Mouse (Mus musculus): Measurements from ENCODE around the gene C1qc. TPM values are rescaled to one million over a fixed set of nuclear protein-coding genes. Genes with fewer than 3 reads are reported as not detected.

Gene C1qc
- total RNA-seq, 1 experiment from 2014 or later: 1.4 TPM

DNA sequence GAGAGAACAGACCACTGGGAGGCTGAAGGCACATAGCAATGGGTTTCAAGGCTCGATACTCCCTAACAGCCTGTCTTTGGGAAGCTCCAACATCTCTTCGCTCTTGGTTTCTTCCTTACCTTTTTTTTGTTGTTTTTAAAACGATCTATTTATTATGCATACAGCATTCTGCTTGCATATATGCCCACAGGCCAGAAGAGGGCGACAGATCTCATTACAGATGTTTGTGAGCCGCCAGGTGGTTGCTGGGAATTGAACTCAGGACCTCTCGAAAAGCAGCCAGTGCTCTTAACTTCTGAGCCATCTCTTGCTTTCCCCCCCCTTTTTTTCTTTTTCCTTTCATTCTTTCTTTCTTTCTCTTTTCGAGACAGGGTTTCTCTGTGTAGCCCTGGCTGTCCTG lies 6.3 kb upstream of the C1qc start:
- ATAC-seq (replicated peaks in 1 of 2; ENCODE audit: insufficient read depth in 1 of 2, low FRiP score in 2 of 2, low TSS enrichment in 1 of 2, low read depth in 1 of 2, poor library complexity in 2 of 2, severe bottlenecking in 2 of 2): no peak

DNA sequence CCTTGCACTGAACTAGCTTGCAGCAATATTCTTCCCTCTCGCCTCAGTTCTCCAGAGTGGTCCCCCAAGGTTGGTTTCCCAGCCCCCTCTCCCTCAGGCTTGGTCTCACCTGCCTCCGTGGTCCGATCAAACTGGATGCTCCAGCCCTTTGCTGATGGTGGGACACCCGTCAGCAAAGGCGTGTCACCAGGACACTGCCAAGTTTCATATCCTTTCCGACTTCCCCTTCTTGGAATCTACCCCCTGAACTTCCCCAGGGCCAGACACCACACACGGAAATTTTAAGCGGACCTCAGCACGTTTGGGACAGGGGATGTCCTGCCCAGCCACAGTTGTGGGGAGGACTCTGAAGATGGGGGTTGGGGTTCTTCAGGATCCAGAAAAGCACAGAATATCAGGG lies 5.8 kb upstream of the C1qc start, which contains the start of gene C1qa:
Gene C1qa, minus strand, starts transcription at position 167 of the 400 bp plus-strand sequence.
- no peak for ATAC-seq (replicated peaks in 1 of 2; ENCODE audit: insufficient read depth in 1 of 2, low FRiP score in 2 of 2, low TSS enrichment in 1 of 2, low read depth in 1 of 2, poor library complexity in 2 of 2, severe bottlenecking in 2 of 2)

DNA sequence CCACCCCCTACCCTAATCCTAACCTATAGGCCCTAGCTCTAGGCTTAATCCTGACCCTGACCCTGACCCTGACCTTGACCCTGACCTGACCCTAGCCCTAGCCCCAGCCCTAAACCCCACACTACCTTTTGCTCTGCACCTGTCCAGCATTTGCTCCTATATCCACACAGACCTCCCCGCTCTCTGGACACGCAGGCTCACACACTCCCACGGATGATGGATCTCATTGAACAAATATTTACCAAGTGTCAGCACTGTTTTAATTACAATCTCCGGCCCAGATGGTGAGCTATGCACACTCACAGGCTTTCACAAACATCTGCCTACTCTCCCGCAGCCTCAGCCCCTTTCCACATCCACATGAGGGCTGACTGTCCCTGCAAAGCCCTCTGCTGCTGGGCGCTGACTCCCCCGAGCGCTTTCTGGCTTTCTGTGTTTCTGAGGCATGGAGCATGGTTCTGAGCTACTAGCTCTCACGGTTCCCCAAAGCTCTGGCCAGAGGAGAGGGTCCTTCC lies 5.3 kb upstream of the C1qc start:
- ATAC-seq (replicated peaks in 1 of 2; ENCODE audit: insufficient read depth in 1 of 2, low FRiP score in 2 of 2, low TSS enrichment in 1 of 2, low read depth in 1 of 2, poor library complexity in 2 of 2, severe bottlenecking in 2 of 2): no peak

DNA sequence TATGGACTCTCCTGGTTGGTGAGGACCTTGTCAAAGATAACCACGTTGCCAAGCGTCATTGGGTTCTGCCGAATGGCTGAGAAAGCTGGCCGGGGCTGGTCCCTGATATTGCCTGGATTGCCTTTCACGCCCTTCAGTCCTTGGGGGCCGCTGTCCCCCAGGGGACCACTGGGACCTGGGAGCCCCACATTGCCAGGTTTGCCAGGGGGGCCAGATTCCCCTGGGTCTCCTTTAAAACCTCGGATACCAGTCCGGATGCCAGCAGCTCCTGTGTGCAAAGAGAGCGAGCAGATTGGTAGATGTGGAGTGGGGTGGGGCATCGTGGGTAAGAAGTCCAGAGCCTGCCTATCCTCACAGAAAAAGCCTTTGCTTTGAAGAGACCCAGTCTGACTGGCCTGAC lies 3.6 kb upstream of the C1qc start:
- no peak for ATAC-seq (replicated peaks in 1 of 2; ENCODE audit: insufficient read depth in 1 of 2, low FRiP score in 2 of 2, low TSS enrichment in 1 of 2, low read depth in 1 of 2, poor library complexity in 2 of 2, severe bottlenecking in 2 of 2)

DNA sequence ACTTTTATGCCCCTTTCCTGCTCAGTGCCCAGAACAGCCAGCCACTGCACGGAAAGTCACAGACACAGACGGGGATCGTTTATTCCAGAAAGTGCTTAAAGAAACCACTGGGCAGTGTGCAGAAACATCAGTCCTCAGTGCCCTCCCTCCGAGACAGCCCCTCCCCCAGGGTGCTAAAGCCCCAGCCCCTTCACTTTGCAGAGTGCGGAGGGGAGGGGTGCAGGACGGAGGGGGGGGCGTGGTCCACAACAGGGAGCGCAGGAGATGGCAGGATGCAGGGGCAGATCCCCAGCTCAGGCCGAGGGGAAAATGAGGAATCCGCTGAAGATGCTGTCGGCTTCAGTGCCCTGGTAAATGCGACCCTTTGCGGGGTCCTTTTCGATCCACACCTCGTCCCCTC lies 3.0 kb upstream of the C1qc start:
- ATAC-seq (replicated peaks in 1 of 2; ENCODE audit: insufficient read depth in 1 of 2, low FRiP score in 2 of 2, low TSS enrichment in 1 of 2, low read depth in 1 of 2, poor library complexity in 2 of 2, severe bottlenecking in 2 of 2): no peak

DNA sequence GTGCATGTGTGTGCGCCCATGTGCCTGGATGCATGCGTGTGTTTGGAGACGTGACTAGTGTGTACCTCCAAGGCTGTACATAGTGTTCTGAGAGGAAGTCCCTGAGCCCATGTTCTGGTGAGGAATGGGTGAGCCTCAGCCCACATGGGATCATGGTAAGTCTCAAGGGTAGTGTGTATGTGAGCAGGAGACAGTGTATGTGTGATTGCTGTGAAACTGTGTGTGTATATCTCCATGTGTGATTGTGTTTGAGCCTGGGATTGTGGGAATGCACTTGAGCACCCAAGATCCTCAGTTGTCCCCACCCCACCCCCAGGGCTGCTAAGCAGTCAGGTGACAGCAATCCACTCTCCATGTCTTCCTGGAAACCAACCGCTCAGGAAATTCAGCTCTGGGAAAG lies 2.0 kb upstream of the C1qc start:
- ATAC-seq (replicated peaks in 1 of 2; ENCODE audit: insufficient read depth in 1 of 2, low FRiP score in 2 of 2, low TSS enrichment in 1 of 2, low read depth in 1 of 2, poor library complexity in 2 of 2, severe bottlenecking in 2 of 2): no peak

DNA sequence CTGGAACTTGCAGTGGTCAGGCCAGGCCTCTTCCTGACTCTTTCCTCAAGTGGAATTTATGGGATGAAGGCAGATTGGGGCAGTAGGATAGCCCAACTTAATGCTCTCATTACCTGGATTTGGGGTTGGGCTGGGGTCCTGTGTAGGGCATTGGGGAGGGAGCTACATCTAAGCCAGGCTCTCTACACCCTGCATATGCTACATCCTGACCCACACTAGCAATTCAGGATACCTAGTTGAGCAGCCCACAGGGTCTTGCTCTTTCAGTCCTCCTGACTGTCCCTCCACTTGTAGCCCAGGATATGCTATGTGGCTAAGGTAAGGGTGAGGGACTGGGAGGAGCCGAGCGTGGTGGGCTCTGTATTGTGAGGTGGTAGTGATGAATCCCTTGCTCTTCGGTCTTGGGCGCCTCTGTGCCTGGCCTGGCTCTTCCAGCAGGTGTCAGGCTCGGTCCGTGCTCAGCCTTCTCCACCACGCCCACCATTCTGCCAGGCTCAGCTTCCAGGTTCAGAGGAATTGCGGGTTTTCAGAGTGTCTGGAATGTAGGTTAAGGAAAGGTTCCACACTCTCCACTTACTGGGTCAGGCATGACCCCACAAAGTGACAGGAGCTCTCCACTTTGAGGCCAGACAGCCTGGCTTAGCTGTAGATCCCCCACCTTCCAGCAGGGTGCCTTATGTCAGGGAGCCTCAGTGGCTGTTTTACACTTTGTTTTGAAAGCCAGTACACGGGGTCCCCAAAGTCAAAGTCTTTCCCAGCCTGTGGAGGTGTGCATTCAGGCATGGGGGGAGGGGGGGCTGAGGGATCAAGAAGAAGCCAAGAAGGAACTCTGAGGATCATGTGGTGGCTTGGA lies 1.1 kb upstream of the C1qc start:
- peak; percentile 62 to 64; a peak in 2 of 4 replicates for ATAC-seq (replicated peaks in 1 of 2; ENCODE audit: insufficient read depth in 1 of 2, low FRiP score in 2 of 2, low TSS enrichment in 1 of 2, low read depth in 1 of 2, poor library complexity in 2 of 2, severe bottlenecking in 2 of 2)

DNA sequence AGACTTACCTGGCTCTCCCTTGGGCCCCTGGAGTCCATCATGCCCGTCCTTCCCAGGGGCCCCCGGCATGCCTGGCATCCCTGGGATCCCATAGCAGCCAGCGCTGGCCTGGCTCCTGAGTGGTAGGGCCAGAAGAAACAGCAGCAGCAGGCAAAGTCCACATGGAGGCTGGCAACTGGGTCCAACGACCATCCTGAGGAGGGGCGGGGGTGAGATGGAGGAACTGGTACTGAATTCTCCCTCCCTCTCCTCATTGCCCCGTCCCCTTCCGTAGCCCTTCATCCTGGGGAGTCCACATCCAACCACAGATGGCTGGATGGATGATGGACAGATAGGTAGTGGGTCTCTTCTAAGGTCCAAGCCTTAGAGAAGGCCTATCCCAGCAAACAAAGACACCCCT lies 494 bp downstream of the C1qc start:
- ATAC-seq (replicated peaks in 1 of 2; ENCODE audit: insufficient read depth in 1 of 2, low FRiP score in 2 of 2, low TSS enrichment in 1 of 2, low read depth in 1 of 2, poor library complexity in 2 of 2, severe bottlenecking in 2 of 2): no peak

DNA sequence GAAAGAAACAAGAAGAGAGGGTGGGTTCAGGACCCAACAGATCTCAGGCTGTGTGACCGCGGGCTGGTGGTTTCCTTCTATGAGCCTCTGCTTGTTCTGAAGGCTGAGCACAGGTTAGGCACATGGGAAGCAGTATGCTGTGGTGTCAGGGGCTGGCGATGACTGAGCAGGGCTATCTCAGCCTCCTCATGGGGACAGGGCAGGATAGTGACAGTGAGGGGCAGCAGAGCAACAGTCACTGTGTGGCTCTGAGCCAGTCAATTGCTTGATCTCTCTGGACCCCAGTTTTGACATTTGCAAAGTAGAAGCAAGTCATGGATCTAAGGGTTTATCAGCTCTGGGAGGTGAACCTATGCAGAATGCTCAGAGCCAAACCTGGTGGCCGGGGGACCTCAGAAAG lies 1.8 kb downstream of the C1qc start:
- ATAC-seq (replicated peaks in 1 of 2; ENCODE audit: insufficient read depth in 1 of 2, low FRiP score in 2 of 2, low TSS enrichment in 1 of 2, low read depth in 1 of 2, poor library complexity in 2 of 2, severe bottlenecking in 2 of 2): no peak

DNA sequence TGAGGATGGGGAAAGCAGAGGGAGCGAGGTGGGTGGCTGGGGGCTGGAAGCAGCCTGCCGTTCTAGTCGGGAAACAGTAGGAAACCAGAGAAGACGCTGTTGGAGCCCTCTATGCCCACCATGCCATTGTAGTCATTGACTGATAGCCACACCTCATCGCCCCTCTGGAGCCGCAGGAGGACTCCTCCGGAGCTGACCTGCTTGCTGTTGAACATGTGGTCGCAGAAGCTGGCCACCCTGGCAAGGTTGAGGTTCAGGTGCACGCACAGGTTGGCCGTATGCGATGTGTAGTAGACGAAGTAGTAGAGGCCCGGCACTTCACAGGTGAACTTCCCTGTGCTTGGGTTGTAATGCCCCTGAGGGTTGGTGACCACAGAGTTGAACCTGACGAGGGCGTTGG lies 2.9 kb downstream of the C1qc start:
- ATAC-seq (replicated peaks in 1 of 2; ENCODE audit: insufficient read depth in 1 of 2, low FRiP score in 2 of 2, low TSS enrichment in 1 of 2, low read depth in 1 of 2, poor library complexity in 2 of 2, severe bottlenecking in 2 of 2): no peak

DNA sequence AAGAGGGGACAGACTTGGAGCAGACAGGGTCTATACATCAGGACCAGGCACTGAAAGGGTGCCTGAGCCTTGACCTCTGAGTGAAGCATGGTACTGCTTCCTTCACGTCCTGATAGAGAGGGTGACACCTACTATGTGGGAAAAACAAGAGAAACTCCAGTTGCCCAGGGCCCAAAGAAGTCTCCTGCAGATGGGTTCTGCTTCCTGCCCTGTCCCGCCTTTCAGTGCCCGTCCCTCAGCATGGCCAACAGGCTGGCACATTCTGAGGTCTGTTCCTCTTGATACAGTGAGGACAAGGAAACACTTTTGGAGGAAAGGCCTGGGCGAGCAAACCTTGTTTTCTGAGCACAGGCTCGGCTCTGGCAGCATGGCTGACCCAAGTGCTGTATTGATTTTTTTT lies 5.2 kb downstream of the C1qc start:
- no peak for ATAC-seq (replicated peaks in 1 of 2; ENCODE audit: insufficient read depth in 1 of 2, low FRiP score in 2 of 2, low TSS enrichment in 1 of 2, low read depth in 1 of 2, poor library complexity in 2 of 2, severe bottlenecking in 2 of 2)

DNA sequence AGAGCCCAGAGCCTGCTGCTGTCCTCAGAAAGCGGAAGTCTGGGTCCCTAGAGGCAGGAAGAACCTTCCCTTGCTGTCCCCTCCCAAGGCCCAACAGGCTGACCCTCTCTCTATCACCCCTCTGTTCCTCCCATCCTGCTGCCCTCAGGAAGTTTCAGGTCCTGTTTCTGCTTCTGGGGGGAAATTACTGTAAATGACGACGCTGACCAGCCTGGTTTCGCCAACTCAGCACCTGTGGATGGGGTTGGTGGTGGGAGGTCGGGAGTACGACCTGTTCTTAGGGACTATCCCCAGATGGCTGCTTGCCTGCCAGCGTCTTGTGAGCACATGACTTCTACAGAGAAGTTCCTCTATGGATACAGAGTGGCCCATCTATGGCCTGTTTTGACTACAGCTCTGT lies 6.8 kb downstream of the C1qc start, which contains the start of gene C1qb:
Gene C1qb, minus strand, starts transcription at position 87 of the 400 bp plus-strand sequence.
- no peak for ATAC-seq (replicated peaks in 1 of 2; ENCODE audit: insufficient read depth in 1 of 2, low FRiP score in 2 of 2, low TSS enrichment in 1 of 2, low read depth in 1 of 2, poor library complexity in 2 of 2, severe bottlenecking in 2 of 2)

DNA sequence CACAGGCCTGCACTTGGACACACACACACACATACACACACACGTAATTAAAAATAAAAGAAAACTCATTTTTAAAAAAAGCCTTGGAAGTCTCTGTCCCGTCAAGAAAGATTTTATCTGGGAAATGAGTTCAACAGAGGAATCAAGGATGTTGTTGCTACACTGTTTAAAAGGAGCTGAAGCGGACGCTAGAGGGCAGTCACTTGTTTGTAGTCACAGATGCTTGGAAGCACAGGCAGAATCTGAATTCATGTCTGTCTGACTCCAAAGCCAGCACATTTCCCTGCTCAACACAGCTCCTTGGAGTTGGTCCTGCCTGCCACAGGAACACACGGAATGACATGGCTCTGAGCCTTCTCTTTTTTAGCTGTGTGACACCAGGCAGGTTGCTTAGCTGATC lies 14.3 kb downstream of the C1qc start:
- no peak for ATAC-seq (replicated peaks in 1 of 2; ENCODE audit: insufficient read depth in 1 of 2, low FRiP score in 2 of 2, low TSS enrichment in 1 of 2, low read depth in 1 of 2, poor library complexity in 2 of 2, severe bottlenecking in 2 of 2)

DNA sequence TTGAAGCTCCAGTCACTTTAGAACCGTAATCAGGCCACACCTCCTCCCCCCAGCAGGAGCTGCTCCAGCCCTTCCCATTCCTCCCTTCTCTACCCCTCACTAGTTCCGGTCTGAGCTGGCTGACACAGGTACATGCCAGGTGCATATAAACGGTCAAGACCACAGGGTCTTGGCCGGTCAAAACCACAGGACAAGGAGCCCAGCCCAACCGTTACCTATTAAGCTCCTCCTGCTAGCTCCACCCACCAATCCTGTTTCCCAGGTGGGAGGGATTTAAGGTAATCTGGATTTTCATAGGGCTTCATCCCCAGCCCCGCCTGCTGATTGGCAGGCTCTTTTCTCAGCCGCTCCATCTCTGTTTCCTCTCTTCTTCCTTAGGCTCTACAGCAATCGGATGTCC lies 14.7 kb downstream of the C1qc start:
- ATAC-seq (replicated peaks in 1 of 2; ENCODE audit: insufficient read depth in 1 of 2, low FRiP score in 2 of 2, low TSS enrichment in 1 of 2, low read depth in 1 of 2, poor library complexity in 2 of 2, severe bottlenecking in 2 of 2): no peak

DNA sequence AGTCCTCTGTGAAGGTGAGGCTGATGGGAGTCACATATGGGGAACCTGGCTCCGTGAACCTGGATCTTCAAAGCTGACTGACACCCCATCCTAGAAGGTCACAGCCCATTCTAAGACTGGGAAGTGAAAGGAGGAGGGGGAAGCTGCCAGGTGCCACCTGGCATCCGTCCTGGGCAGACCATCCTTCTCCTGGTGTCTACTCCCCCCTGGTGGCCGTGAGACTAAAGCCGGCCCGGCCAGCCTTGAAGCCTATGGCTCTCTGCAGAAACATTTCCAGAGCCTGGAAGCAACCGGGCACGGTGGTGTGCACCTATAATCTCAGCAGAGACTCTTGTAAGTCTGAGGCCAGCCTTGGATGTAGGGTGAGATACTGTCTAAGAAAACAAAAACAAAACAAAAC lies 15.9 kb downstream of the C1qc start:
- peak; percentile 48 to 62 for ATAC-seq (replicated peaks in 1 of 2; ENCODE audit: insufficient read depth in 1 of 2, low FRiP score in 2 of 2, low TSS enrichment in 1 of 2, low read depth in 1 of 2, poor library complexity in 2 of 2, severe bottlenecking in 2 of 2)

DNA sequence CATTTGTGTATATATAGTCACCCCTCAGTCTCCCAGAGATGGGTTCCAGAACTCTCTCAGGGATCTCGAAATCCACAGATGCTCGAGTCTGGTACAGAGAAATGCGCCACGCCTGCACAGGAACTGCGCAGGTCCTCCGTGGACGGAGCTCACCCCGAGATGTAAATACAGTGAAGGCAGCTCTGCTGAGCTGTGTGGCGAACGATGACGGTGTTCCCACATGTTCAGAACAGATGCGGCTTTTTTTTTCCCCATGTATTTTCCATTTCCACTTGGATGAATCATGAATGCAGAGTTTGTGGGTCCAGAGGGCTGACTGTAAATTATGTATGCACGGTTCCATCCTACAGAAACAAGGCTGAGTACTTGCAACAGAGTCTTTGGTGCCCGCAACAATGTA lies 17.9 kb downstream of the C1qc start:
- no peak for ATAC-seq (replicated peaks in 1 of 2; ENCODE audit: insufficient read depth in 1 of 2, low FRiP score in 2 of 2, low TSS enrichment in 1 of 2, low read depth in 1 of 2, poor library complexity in 2 of 2, severe bottlenecking in 2 of 2)

DNA sequence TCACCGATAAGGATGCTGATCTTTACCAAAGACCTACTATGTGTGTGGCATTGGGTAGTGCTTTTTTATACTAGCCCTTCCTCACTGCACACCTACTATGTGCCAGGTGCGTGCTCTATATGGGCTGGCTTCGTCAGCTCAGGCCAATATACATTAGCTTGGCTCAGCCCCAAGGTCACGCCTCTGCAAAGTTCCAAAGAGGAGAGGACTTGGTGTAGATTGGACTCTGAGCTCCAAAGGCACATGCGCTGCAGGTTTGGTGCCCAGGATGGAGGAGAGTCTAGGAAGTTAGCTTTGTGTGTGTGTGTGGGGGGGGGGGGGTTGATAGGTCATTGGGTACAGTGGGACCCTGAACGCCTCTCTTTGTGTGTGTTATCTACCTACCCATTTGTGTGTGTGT lies 24.5 kb downstream of the C1qc start:
- ATAC-seq (replicated peaks in 1 of 2; ENCODE audit: insufficient read depth in 1 of 2, low FRiP score in 2 of 2, low TSS enrichment in 1 of 2, low read depth in 1 of 2, poor library complexity in 2 of 2, severe bottlenecking in 2 of 2): no peak

DNA sequence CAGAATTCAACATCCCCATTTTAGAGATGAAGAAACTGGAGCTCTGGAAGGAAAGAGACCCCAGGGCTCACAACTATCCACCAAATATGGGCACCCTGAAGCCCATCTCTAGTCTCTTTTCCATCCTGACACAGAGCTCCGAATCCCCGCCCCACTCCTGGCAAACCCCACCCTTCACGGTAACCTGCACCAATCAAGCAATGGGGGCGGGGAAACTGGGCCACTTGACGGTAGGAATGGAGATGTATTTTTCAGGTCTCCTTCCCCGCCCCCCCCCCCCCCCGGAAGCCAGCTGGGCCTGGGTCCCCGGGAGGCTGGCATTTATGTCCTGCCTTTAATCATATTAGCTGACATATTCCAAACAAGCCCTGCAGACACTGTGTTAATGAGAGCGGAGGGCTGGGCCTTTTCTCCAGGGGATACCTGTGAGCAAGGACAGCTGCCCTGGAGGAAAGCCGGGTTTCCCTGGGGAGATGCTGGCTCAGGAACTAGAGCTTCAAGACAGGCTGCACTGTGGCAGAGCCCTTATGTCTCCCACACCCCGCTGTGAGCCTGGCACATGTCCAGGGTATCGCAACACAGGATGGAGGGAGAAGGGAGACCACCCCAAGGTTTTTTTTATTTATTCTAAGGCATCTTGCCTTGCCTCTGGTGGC lies 25.0 kb downstream of the C1qc start:
- no peak for ATAC-seq (replicated peaks in 1 of 2; ENCODE audit: insufficient read depth in 1 of 2, low FRiP score in 2 of 2, low TSS enrichment in 1 of 2, low read depth in 1 of 2, poor library complexity in 2 of 2, severe bottlenecking in 2 of 2)

Data from hematopoietic stem cell, adult 5-6 weeks (primary cell).